Mouse (Mus musculus): ENCODE data around the gene B3galt5.
A peak's percentile ranks its signal among the peaks of the same experiment; 100 is the strongest.

B3galt5 gene

DNA sequence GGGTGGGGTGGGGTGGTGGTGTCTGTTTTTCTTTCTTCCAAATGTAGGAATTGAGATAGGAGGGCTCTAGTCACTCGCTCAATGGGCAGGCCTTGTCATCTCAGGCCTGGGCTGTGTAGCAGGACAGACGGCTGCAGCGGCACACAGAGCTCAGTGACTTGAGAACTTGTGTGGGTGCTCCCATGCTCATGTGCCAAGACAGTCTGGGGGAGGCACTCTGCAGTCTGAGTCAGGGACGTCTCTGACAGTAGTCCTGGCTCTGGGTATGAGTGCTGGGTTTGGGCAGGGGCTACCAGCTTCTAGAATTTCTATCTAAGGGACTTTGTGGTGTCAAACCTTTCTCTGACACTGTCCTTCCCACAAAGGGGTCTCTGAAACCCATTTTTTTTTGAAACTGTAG lies 106.3 kb downstream of the B3galt5 start:
- DNase-seq (ENCODE audit: low read depth, low spot score) = no peak

- DNase-seq (ENCODE audit: low read depth, low spot score) = peak; percentile 90
Observed at GRCm38 (mm10) chr16:96345117-96345516, 109.5 kb downstream of the B3galt5 start.

DNA sequence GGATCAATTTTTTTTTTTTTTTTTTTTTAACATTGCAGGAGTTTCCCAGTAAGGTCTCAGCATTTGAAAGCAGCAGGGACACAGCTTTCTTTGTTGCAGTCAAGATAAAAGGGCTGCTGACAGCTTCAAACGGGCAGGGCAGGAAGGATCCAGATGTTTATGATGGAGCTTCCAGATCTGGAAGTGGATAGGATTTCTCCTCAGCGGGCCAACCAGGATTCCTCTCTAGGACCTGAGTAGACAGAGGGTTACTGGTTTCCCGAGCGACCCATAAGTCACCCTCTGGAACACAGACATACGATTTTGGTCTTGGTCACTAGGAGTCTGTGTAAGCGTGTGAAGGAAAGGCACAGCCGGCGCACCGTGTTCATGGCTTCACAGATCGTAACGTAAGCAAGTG lies 112.5 kb downstream of the B3galt5 start:
- DNase-seq (ENCODE audit: low read depth, low spot score) = no peak

DNA sequence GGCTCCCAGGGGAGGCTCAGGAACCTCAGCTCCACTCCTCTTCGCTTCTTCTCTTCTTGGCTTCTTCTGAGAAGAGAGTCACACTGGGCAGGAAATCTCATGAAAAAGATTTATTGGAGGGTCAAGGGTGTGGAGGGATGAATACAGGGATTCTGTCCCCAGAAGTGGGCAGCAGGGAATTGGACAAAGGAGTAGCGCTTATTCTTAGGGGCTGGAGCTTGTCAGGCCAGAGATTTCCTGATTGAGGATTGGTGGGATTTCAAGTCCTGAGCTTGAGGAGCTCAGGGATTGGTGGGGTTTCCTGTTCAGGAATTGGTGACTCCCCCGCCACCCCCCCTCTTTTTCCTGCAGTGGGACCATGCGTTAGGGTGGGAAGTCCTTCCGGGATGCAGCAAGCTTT lies 113.2 kb downstream of the B3galt5 start:
- DNase-seq (ENCODE audit: low read depth, low spot score) = no peak

GRCm38 (mm10) chr16:96351520-96351919 lies 115.9 kb downstream of the B3galt5 start:
- no peak for DNase-seq (ENCODE audit: low read depth, low spot score)

- no peak for DNase-seq (ENCODE audit: low read depth, low spot score)
Observed at GRCm38 (mm10) chr16:96353296-96353896, 117.8 kb downstream of the B3galt5 start.

GRCm38 (mm10) chr16:96353996-96354395 lies 118.4 kb downstream of the B3galt5 start:
- no peak for DNase-seq (ENCODE audit: low read depth, low spot score)

DNA sequence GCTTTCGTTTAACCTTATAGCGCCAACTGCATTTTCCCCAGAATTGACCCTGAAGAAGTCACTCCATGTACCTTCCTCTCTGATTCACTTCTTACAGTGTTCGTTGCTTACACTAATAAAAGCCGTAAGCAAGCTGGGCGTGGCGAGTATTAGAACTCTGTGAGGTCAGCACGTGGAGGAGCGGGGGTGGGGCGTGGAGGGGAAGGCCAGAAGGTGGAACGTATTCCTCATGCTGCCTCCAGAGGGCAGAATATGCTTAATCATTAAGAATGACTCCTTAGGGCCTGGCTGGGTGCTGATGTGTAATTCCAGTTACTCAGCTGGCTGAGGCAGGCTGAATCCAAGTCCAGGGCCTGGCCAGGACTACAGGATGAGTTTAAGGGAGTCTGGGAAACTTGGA lies 122.3 kb downstream of the B3galt5 start:
- DNase-seq (ENCODE audit: low read depth, low spot score) = peak; percentile 63

DNA sequence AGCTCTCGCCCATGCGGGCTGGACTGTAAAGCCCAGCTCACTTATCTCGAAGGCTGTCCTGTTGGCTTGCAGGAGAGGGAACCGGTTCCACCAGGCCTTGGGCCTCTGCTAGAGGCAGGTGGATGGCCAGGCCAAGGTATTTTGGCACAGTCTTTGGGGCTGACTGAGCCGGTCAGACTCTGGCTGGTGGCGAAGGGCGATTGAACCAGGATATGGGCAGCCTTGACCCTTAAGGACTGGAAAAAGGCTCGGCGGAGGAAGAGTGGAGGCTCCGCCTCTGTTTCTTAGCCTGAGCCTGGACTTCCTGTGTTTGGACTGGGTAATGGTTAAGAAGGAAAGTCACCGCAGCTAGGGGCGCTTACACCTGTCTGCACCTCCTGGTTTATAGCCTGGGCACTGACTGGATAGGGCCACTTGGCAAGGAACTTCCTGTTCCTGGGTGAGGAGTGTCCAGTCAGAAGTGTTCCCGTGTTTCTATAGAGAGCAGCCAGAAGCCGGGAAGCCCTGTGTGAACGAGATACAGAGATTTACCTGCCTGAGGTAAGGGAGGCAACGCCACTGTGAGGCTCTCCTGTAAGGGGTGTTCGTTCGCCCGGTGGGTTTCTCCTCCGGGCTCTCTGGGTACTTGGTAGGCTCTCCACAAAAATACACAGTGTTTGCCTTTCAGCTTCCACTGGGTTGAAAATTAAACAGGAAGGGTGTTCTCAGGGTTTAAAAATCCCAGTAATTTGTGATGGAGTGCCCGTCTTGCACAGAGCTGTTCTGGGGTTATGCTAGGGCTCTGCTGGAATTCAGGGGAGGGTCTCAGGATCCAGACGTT lies 125.9 kb downstream of the B3galt5 start:
- DNase-seq (ENCODE audit: low read depth, low spot score) = no peak

- DNase-seq (ENCODE audit: low read depth, low spot score) = no peak
Observed at GRCm38 (mm10) chr16:96362873-96363272, 127.3 kb downstream of the B3galt5 start.

DNA sequence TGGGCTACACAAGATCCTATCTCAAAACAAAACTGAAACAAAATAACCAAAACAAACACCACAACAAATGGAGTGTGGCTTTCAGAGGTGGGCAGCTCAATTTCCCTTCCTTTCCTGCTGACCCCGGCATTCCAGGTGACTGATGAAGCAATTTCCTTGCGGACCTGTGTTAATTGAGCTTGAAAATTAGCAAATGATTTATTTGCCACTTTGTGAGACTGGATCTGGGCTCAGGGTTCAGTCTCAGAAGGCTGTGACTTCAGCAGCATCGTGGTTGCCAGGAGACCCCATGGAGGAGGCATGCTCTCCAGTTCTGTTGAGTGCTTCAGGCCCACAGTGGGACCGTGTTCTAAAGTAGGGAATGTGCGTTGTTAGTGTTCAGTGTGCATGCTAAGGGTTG lies 127.7 kb downstream of the B3galt5 start:
- no peak for DNase-seq (ENCODE audit: low read depth, low spot score)

DNA sequence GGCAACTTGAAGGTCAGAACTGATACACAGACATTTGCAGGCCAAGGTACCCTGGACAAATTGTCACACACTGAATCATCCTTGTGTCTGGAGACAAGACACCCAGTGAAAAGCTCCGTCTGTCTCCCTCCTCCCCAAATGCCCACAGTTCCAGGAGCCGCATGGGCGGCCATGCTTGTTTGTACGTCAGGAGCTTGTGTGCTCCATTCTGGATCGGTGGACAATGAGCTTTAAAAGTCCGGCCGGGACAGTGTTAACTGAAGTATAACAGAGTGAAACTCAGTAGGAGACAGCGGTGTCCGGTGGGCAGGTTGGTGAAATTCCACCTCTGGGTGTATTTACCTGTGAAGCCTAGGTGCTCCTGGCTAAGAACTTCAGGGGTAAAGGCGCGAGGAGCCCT lies 129.3 kb downstream of the B3galt5 start:
- no peak for DNase-seq (ENCODE audit: low read depth, low spot score)

All from 3T3-L1 (cell line).